14 mouse cellular contexts compared by ENCODE assay signal in the genomic region with DNA sequence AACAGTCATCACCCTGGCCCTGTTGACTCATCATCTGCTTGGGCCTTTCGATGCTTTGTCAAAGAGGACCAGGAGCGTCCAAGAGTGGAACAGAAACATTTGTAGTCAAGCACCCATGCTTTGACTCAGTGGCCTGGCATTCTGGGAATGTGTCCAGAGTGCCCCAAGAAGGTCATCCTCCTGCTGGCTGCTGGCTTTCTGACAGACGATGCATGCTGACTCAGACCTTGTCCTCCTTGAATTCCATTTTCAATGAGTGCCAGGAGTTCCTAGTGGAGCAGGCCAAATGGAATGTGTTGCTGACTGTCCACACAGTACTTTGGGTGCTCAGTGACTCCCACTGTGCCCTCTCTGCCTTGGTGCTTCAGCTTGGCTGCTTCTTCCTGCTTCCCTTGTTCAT. TPM values are rescaled to one million over a fixed set of nuclear protein-coding genes. Genes with fewer than 3 reads are reported as not detected.
DNase-seq lines count a peak whose midpoint lies in the region; ATAC-seq and TF ChIP-seq lines count a peak whose summit lies in the region.
"Had no signal": no experiment of that assay in that cellular context is flagged by ENCODE, and none has a peak within 500 bp of the region (broad histone marks: within the 10 kb centered on the region; RNA-seq: fewer than 3 reads in every experiment).

No protein-coding gene starts in this region.

- no peaks in the 10 kb centered on the region for H3K27me3 ChIP-seq in liver, embryonic 13.5 days
- H3K27me3 ChIP-seq in liver, postnatal 0 days (ENCODE audit: insufficient read depth, low read length) = no peaks in the 10 kb centered on the region
- no peaks in the 10 kb centered on the region for H3K27me3 ChIP-seq in heart, embryonic 15.5 days
- H3K27me3 ChIP-seq in embryonic facial prominence, embryonic 10.5 days (replicated peaks; ENCODE audit: low read depth, poor library complexity, severe bottlenecking) = no peaks in the 10 kb centered on the region
- H3K27me3 ChIP-seq: midbrain, embryonic 12.5 days had no signal

- no peak for ATAC-seq in liver, embryonic 13.5 days (ENCODE audit: low read depth)
- ATAC-seq in liver, postnatal 0 days = no peak
- no peak for ATAC-seq in heart, embryonic 15.5 days (replicated peaks; ENCODE audit: insufficient number of reproducible peaks, insufficient read depth, low FRiP score, low read depth)
- no peak for ATAC-seq in erythroblast, adult 5-6 weeks (replicated peaks; ENCODE audit: low FRiP score, poor library complexity, severe bottlenecking)
- ATAC-seq: hindbrain, postnatal 0 days had no signal

- H3K9ac ChIP-seq in liver, embryonic 13.5 days = no peak overlapping the region
- no peak overlapping the region for H3K9ac ChIP-seq in liver, postnatal 0 days (replicated peaks)
- H3K9ac ChIP-seq in heart, embryonic 15.5 days = no peak overlapping the region
- H3K9ac ChIP-seq: midbrain, embryonic 12.5 days had no signal

- H3K36me3 ChIP-seq in liver, embryonic 13.5 days = peaks cover 60% of the 10 kb centered on the region
- peaks cover 27% of the 10 kb centered on the region for H3K36me3 ChIP-seq in liver, postnatal 0 days (replicated peaks; ENCODE audit: insufficient read depth, low read length)
- peaks cover 31% of the 10 kb centered on the region for H3K36me3 ChIP-seq in heart, embryonic 15.5 days
- H3K36me3 ChIP-seq in embryonic facial prominence, embryonic 10.5 days (replicated peaks) = peaks cover 77% of the 10 kb centered on the region

- no peak for TF ChIP-seq EP300 in liver, postnatal 0 days (IDR thresholded peaks at IDR 0.05; ENCODE audit: low read depth)

- no peak for TF ChIP-seq CTCF in liver, postnatal 0 days (IDR thresholded peaks at IDR 0.05; ENCODE audit: low read depth)

- H3K9me3 ChIP-seq in liver, embryonic 13.5 days (replicated peaks) = no peaks in the 10 kb centered on the region
- no peaks in the 10 kb centered on the region for H3K9me3 ChIP-seq in liver, postnatal 0 days (ENCODE audit: low read length)
- H3K9me3 ChIP-seq in heart, embryonic 15.5 days (replicated peaks) = no peaks in the 10 kb centered on the region
- H3K9me3 ChIP-seq in embryonic facial prominence, embryonic 10.5 days = no peaks in the 10 kb centered on the region
- H3K9me3 ChIP-seq: G1E; midbrain, embryonic 12.5 days had no signal

- H3K27ac ChIP-seq in liver, embryonic 13.5 days = peak overlapping the region; percentile 9; the same call in 1 of the 2 replicates
- H3K27ac ChIP-seq in liver, postnatal 0 days (ENCODE audit: low read depth) = no peak overlapping the region
- H3K27ac ChIP-seq in heart, embryonic 15.5 days = peak overlapping the region; percentile 69
- no peak overlapping the region for H3K27ac ChIP-seq in embryonic facial prominence, embryonic 10.5 days (replicated peaks)
- H3K27ac ChIP-seq: hindbrain, postnatal 0 days; midbrain, embryonic 12.5 days had no signal

- 84% methylated on average over 3 of the region's 3 CpGs for WGBS in liver, embryonic 13.5 days (ENCODE audit: insufficient replicate concordance)
- WGBS in liver, postnatal 0 days (ENCODE audit: insufficient replicate concordance) = 81% methylated on average over 3 of the region's 3 CpGs
- WGBS in heart, embryonic 15.5 days = 46% methylated on average over 3 of the region's 3 CpGs
- 86% methylated on average over 3 of the region's 3 CpGs for WGBS in embryonic facial prominence, embryonic 10.5 days

- H3K4me2 ChIP-seq in liver, embryonic 13.5 days = no peak overlapping the region
- no peak overlapping the region for H3K4me2 ChIP-seq in liver, postnatal 0 days (ENCODE audit: low read depth, low read length)
- no peak overlapping the region for H3K4me2 ChIP-seq in heart, embryonic 15.5 days
- H3K4me2 ChIP-seq: midbrain, embryonic 12.5 days had no signal

- H3K4me3 ChIP-seq in liver, embryonic 13.5 days (replicated peaks) = no peak overlapping the region
- H3K4me3 ChIP-seq in liver, postnatal 0 days (ENCODE audit: low read depth, low read length) = no peak overlapping the region
- H3K4me3 ChIP-seq in heart, embryonic 15.5 days = no peak overlapping the region
- no peak overlapping the region for H3K4me3 ChIP-seq in embryonic facial prominence, embryonic 10.5 days
- H3K4me3 ChIP-seq: midbrain, embryonic 12.5 days had no signal

- DNase-seq in liver, embryonic 13.5 days = no peak
- no peak for DNase-seq in liver, postnatal 0 days
- peak; percentile 75 for DNase-seq in brain, adult 2 months (ENCODE audit: low read depth, low spot score)
- peak; percentile 47 for DNase-seq in lung, postnatal 14 days
- DNase-seq in embryonic facial prominence, embryonic 10.5 days (ENCODE audit: low spot score) = no peak
- no peak for DNase-seq in spleen, adult 12 weeks (ENCODE audit: low spot score)
- DNase-seq: right cerebral cortex, postnatal 25 days; thymus, adult 2 months had no signal

- H3K4me1 ChIP-seq in liver, embryonic 13.5 days (replicated peaks) = peaks cover 37% of the 10 kb centered on the region
- peaks cover 8% of the 10 kb centered on the region for H3K4me1 ChIP-seq in liver, postnatal 0 days (ENCODE audit: insufficient read depth)
- peaks cover 29% of the 10 kb centered on the region for H3K4me1 ChIP-seq in heart, embryonic 15.5 days (replicated peaks)
- peaks cover 20% of the 10 kb centered on the region for H3K4me1 ChIP-seq in embryonic facial prominence, embryonic 10.5 days

RNA-seq across cellular contexts. Expression of gene Sh3bp5l, which starts 4.2 kb away (rescaled TPM):
- polyA plus RNA-seq in liver, embryonic 13.5 days (2015; fragmentation: Nextera tagmentation; extraction: Ambion mirVana) = 17.9 and 19.7 TPM in 2 replicates
- polyA plus RNA-seq in liver, postnatal 0 days (2015; fragmentation: Nextera tagmentation; extraction: Ambion mirVana) = 10.5 and 11.0 TPM in 2 replicates
- 27.6 and 29.9 TPM in 2 replicates for polyA plus RNA-seq in heart, embryonic 15.5 days (2015; fragmentation: Nextera tagmentation; extraction: Ambion mirVana)
- polyA plus RNA-seq in embryonic facial prominence, embryonic 10.5 days (2016; fragmentation: Nextera tagmentation; extraction: Ambion mirVana) = 40.7 and 44.3 TPM in 2 replicates
- 13.6 and 20.0 TPM in 2 replicates for total RNA-seq in erythroblast, adult 5-6 weeks (2015; ENCODE audit: low replicate concordance)
- total RNA-seq in erythroblast, adult 5-6 weeks (2017; ENCODE audit: low replicate concordance) = 31.9 and 94.6 TPM in 2 replicates

RNA-seq across cellular contexts. Expression of gene Zfp672, which starts 4.6 kb away (rescaled TPM):
- polyA plus RNA-seq in liver, embryonic 13.5 days (2015; fragmentation: Nextera tagmentation; extraction: Ambion mirVana) = 40.5 and 47.7 TPM in 2 replicates
- 44.4 and 46.2 TPM in 2 replicates for polyA plus RNA-seq in liver, postnatal 0 days (2015; fragmentation: Nextera tagmentation; extraction: Ambion mirVana)
- 31.6 and 33.1 TPM in 2 replicates for polyA plus RNA-seq in heart, embryonic 15.5 days (2015; fragmentation: Nextera tagmentation; extraction: Ambion mirVana)
- polyA plus RNA-seq in embryonic facial prominence, embryonic 10.5 days (2016; fragmentation: Nextera tagmentation; extraction: Ambion mirVana) = 24.7 and 27.1 TPM in 2 replicates
- total RNA-seq in erythroblast, adult 5-6 weeks (2015; ENCODE audit: low replicate concordance) = 15.0 and 31.9 TPM in 2 replicates
- 28.5 and 31.1 TPM in 2 replicates for total RNA-seq in erythroblast, adult 5-6 weeks (2017; ENCODE audit: low replicate concordance)

RNA-seq across cellular contexts. Expression of gene Zfp692, which starts 27.9 kb away (rescaled TPM):
- polyA plus RNA-seq in liver, embryonic 13.5 days (2015; fragmentation: Nextera tagmentation; extraction: Ambion mirVana) = 12.2 and 12.6 TPM in 2 replicates
- 3.3 and 4.0 TPM in 2 replicates for polyA plus RNA-seq in liver, postnatal 0 days (2015; fragmentation: Nextera tagmentation; extraction: Ambion mirVana)
- polyA plus RNA-seq in heart, embryonic 15.5 days (2015; fragmentation: Nextera tagmentation; extraction: Ambion mirVana) = 12.1 and 15.9 TPM in 2 replicates
- 27.7 and 29.7 TPM in 2 replicates for polyA plus RNA-seq in embryonic facial prominence, embryonic 10.5 days (2016; fragmentation: Nextera tagmentation; extraction: Ambion mirVana)
- 1.5 and 4.6 TPM in 2 replicates for total RNA-seq in erythroblast, adult 5-6 weeks (2015; ENCODE audit: low replicate concordance)
- total RNA-seq in erythroblast, adult 5-6 weeks (2017; ENCODE audit: low replicate concordance) = 3.8 and 3.9 TPM in 2 replicates

RNA-seq across cellular contexts. Expression of gene Lypd8, which starts 44.1 kb away (rescaled TPM):
- 0.39 TPM in 1 of 2 replicates, not detected in the other for polyA plus RNA-seq in liver, embryonic 13.5 days (2015; fragmentation: Nextera tagmentation; extraction: Ambion mirVana)
- polyA plus RNA-seq in liver, postnatal 0 days (2015; fragmentation: Nextera tagmentation; extraction: Ambion mirVana) = not detected in 2 replicates
- polyA plus RNA-seq in heart, embryonic 15.5 days (2015; fragmentation: Nextera tagmentation; extraction: Ambion mirVana) = not detected in 2 replicates
- not detected in 2 replicates for polyA plus RNA-seq in embryonic facial prominence, embryonic 10.5 days (2016; fragmentation: Nextera tagmentation; extraction: Ambion mirVana)
- not detected in 2 replicates for total RNA-seq in erythroblast, adult 5-6 weeks (2015; ENCODE audit: low replicate concordance)
- total RNA-seq in erythroblast, adult 5-6 weeks (2017; ENCODE audit: low replicate concordance) = not detected in 2 replicates
- total RNA-seq: hindbrain, postnatal 0 days had no signal
- polyA plus RNA-seq: hindbrain, postnatal 0 days; limb, embryonic 11.5 days; midbrain, embryonic 12.5 days had no signal

Comparison
In these comparisons a context has a peak if more than half of its experiments do, and no peak if none do; other contexts are left out.
1. H3K27ac ChIP-seq: peak in liver, embryonic 13.5 days (single experiment) and heart, embryonic 15.5 days (single experiment); none in liver, postnatal 0 days (single experiment) and embryonic facial prominence, embryonic 10.5 days (single experiment).
2. DNase-seq: peak in brain, adult 2 months (single experiment) and lung, postnatal 14 days (single experiment); none in liver, embryonic 13.5 days (single experiment), liver, postnatal 0 days (single experiment), embryonic facial prominence, embryonic 10.5 days (single experiment) and spleen, adult 12 weeks (single experiment).